Mouse (Mus musculus): ENCODE results near the gene Eps15.

DNA sequence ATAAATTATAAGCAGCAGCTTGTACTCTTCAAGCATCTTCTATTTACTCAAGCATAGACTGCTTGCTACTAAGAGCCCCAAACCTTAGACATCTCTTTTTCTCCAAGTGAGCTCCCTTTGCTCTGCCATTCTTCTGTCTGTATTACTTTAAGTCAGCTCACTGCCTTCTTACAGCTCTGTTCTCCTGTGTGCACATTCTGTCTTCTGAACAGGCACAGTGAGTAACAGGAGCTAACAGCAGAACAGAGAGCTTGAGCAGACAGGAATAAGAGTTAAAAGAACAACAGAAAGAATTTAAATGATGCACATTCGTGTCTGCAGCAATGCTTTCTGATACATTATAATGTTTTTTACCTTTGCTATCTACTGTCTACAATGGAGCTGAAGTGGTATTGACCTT is 61.2 kb downstream of the Eps15 start:
- TF ChIP-seq CTCF (IDR thresholded peaks at IDR 0.05; ENCODE audit: borderline replicate concordance, insufficient read depth, low read depth, low read length) = no peak
- no peak for TF ChIP-seq POLR2A (IDR thresholded peaks at IDR 0.05; ENCODE audit: borderline replicate concordance, insufficient read depth, low read length)

All from cerebellum, adult 2 months (tissue).